Mouse (Mus musculus) monocyte, adult 2 months (primary cell): ENCODE results near the gene Tollip.

ENCODE experiments used
- DNase-seq, 2 experiments: peaks; one replicate each; pipeline ENCODE4 v3.0.0; 2022; ENCODE audit warnings: low spot score in 2 of 2, low read depth in 1 of 2

The Tollip gene

GRCm38 (mm10) chr7:141918407-141918806 lies at the start of gene Tollip:
TSS of gene Tollip (minus strand) at chr7:141918507.
- no peak for DNase-seq

GRCm38 (mm10) chr7:141966281-141966680 lies 48.0 kb upstream of the Tollip start:
- DNase-seq: no peak

GRCm38 (mm10) chr7:141962521-141962920 lies 44.2 kb upstream of the Tollip start:
- DNase-seq: no peak

GRCm38 (mm10) chr7:141961491-141961890 lies 43.2 kb upstream of the Tollip start:
- no peak for DNase-seq

- DNase-seq: no peak
Observed at GRCm38 (mm10) chr7:141960926-141961325, 42.6 kb upstream of the Tollip start.

GRCm38 (mm10) chr7:141959133-141959532 lies 40.8 kb upstream of the Tollip start:
- no peak for DNase-seq

GRCm38 (mm10) chr7:141958211-141958610 lies 39.9 kb upstream of the Tollip start:
- DNase-seq: no peak

GRCm38 (mm10) chr7:141957524-141958051 lies 39.3 kb upstream of the Tollip start:
- no peak for DNase-seq

GRCm38 (mm10) chr7:141956174-141956566 lies 37.9 kb upstream of the Tollip start:
- DNase-seq: no peak

GRCm38 (mm10) chr7:141955565-141956173 lies 37.4 kb upstream of the Tollip start:
- DNase-seq: no peak

GRCm38 (mm10) chr7:141953616-141954015 lies 35.3 kb upstream of the Tollip start:
- no peak for DNase-seq

- DNase-seq: no peak
Observed at GRCm38 (mm10) chr7:141952920-141953319, 34.6 kb upstream of the Tollip start.

- no peak for DNase-seq
Observed at GRCm38 (mm10) chr7:141951821-141952220, 33.5 kb upstream of the Tollip start.

- no peak for DNase-seq
Observed at GRCm38 (mm10) chr7:141950104-141951013, 32.1 kb upstream of the Tollip start.

- no peak for DNase-seq
Observed at GRCm38 (mm10) chr7:141949799-141950103, 31.4 kb upstream of the Tollip start.

- DNase-seq: peak; percentile 7 to 44
Observed at GRCm38 (mm10) chr7:141948906-141949798, 30.8 kb upstream of the Tollip start, which contains the start of gene Brsk2. TSS of gene Brsk2 (plus strand) at chr7:141949751.

GRCm38 (mm10) chr7:141948045-141948444 lies 29.7 kb upstream of the Tollip start:
- no peak for DNase-seq

GRCm38 (mm10) chr7:141947512-141947911 lies 29.2 kb upstream of the Tollip start:
- DNase-seq: no peak

GRCm38 (mm10) chr7:141945927-141946326 lies 27.6 kb upstream of the Tollip start:
- DNase-seq: no peak

GRCm38 (mm10) chr7:141943444-141943843 lies 25.1 kb upstream of the Tollip start:
- DNase-seq: no peak

GRCm38 (mm10) chr7:141934951-141935350 lies 16.6 kb upstream of the Tollip start:
- no peak for DNase-seq
